Mouse (Mus musculus): Measurements from ENCODE around the gene Micu1. TPM values are rescaled to one million over a fixed set of nuclear protein-coding genes. Genes with fewer than 3 reads are reported as not detected.
A peak's percentile ranks its signal among the peaks of the same experiment; 100 is the strongest.
"Not testable (repeated sequence)": the region's sequence is repeated elsewhere in the genome, so short reads cannot be mapped to it uniquely, and the experiment has no call there.

Micu1 gene
- total RNA-seq (2021): 10 to 100 TPM; 25.9 to 26.4 TPM

GRCm38 (mm10) chr10:59702207-59703032, at the start of gene Micu1:
Gene Micu1, plus strand, starts transcription at chr10:59702477.
- peak; percentile 95 to 97 for DNase-seq
- intact Hi-C loops (cut with DNase I): loop anchor here (5.0 kb wide), 2 partner anchors 85 to 210 kb away; partner anchors contain the start of genes Gm10322 and Mcu

DNA sequence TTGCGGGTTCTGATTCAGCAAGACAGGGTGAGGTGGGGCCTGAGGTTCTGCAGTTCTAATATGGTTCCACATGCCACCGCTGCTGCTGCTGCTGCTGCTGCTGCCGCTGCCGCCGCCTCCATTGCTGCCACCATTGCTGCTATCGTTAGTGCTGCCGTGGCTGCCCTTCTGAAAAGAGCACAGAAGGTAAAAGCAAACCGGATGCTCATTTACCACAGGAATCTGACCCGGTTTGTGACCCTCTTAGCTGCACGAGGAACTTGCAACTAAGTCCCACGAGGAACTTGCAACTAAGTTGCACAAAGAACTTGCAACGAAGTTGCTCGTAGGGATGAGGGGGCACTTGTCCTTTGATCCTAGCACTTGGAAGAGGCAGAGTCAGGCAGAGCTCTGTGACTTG, 45.5 kb upstream of the Micu1 start:
- no peak for DNase-seq
- intact Hi-C loops (cut with DNase I): no loop called here

DNA sequence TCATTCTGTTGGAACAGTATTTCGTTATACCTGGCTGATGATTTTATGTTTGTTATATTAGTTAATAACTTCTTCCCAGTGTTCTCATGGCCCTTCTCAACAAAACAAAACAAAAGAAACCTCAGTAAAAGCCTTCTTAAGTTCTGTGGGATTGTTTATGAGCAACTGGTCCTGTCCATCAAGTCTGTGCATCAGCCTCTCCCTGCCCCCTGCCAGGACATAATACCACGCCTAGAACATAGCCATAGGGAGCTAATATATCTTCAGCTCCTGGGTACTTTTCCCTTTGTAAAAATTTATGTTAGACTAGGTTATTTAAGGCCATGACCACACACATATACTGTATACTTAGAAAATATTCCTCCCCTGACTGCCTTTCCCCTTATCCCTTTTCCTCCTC, 37.5 kb upstream of the Micu1 start:
- intact Hi-C loops (cut with DNase I): no loop called here
- DNase-seq: no peak

- intact Hi-C loops (cut with DNase I): no loop called here
Observed at GRCm38 (mm10) chr10:59665503-59666291, 36.6 kb upstream of the Micu1 start.

DNA sequence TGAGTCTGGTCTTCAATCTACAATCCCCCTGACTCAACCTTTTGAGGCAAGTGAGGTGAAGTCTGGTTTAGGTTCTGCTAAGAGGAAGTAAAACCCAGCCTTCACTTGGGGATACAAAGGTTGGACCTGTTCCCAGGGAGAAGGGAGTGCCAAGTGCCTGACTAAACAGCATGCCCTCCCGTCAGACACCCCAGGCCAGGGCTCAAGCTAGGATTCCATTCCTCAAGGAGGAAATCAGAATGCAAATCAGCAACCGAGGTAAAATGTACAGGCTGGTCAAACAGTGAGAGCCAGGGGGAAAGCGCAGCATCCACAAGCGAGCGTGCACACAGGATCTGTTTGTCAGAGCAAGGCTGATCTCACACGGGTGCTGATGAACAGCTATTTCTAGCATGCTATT, 34.9 kb upstream of the Micu1 start:
- intact Hi-C loops (cut with DNase I): no loop called here
- DNase-seq: peak; percentile 26 to 35

More at GRCm38 (mm10) chr10:59665503-59666291, 36.6 kb upstream of the Micu1 start:
- DNase-seq: peak in 1 of 2 experiments; percentile 5

DNA sequence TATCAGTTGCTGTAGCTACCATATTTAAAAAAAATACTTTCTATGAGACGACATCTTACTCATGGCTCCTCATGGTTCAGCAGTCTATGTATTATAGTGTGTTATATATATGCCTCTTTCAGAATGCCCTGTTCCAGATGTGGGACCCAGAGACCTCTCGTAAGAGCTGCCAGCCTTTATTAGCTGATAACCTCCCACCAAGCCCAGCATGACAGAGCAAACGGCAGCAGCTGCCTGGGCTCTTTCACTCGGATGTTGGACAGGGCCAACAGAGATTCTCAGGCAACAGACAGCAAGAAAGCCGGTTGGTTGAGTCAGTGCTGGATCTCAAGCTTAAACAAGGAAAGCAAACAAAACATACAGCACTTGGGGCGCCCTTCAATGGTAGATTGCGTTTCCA, 33.8 kb upstream of the Micu1 start:
- intact Hi-C loops (cut with DNase I): no loop called here
- DNase-seq: no peak

DNA sequence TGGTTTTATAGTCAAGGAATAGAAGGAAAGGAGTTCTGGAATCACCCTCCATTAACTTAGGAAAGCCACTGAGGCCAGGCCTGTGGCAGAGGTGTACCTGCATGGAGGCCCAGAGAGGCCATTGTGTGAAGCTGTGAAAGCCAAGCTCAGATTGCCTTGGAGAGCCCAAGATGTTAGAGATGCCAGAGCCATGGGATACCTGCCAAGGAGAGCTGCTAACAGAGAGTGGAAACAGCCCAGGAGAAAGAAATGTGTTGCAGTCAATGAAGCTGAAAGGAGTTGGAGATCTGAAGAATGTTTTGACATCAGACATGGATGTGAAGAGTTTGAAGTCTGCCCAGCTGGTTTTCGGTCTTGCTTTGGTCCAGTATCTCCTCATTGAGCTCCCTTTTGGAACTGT, 24.4 kb upstream of the Micu1 start:
- peak in 1 of 2 experiments; percentile 9 for DNase-seq
- intact Hi-C loops (cut with DNase I): no loop called here

DNA sequence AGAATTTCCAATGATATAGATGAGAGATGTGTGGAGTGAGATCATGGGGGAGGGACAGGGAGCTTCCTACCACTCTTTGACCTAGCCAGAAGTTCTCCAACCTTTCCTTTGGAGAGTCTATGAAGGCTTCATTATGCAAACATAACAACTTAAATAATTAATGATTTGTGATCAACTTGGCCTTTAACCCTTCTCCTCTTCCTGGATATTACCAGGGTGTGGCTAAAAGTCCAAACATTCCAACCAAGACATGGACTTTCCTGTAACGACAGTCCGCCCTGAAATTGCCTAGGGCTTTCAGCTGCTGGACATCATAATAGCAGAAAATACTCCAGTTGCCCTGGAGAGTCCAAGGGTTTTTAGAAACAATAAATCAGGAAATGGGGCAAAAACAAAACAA, 23.1 kb upstream of the Micu1 start:
- intact Hi-C loops (cut with DNase I): no loop called here
- no peak for DNase-seq

GRCm38 (mm10) chr10:59685586-59685985, 16.7 kb upstream of the Micu1 start:
- DNase-seq; intact Hi-C loops (cut with DNase I): not testable (repeated sequence)

- intact Hi-C loops (cut with DNase I): no loop called here
- DNase-seq: no peak
Observed at GRCm38 (mm10) chr10:59687126-59687525, 15.2 kb upstream of the Micu1 start.

DNA sequence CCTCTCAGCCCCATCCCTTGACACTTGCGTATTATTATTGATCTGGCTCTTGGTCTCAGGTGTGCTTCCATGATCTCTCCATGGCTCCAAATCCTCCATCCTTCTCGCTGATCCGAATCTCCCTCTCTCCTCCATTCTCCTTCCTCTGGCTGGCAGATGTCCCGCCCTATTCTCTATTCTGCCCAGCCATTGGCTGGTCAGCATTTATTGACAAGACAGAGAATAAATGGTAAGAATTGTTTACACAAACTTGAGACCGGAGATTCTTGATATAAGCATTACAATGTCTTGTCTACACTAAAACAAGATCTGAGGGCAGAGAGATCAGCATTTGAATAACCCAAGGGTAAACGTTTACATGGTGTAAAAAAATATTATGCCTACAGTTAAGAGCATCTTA, 12.4 kb upstream of the Micu1 start:
- no peak for DNase-seq
- intact Hi-C loops (cut with DNase I): no loop called here

- no peak for DNase-seq
- intact Hi-C loops (cut with DNase I): no loop called here
Observed at GRCm38 (mm10) chr10:59692441-59692840, 9.8 kb upstream of the Micu1 start.

DNA sequence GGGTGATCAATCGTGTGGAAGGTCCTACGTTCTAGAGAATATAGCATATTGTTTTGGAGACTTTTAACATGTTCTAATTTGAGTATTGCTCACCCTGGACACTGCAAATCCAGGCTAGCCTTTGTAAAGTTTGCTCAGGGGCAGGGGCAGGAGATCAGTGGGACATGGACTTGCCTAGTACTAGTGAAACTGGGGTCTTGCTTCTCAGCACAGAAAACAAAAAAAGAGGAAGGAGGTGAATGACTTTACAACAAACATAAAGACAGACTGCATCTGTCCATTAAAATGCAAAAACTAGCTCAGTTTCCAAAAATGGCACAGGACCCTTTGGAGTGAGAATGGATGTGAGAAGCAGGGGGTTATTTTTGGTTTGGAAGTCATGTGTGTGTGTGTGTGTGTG, 8.2 kb upstream of the Micu1 start:
- DNase-seq: no peak
- intact Hi-C loops (cut with DNase I): no loop called here

GRCm38 (mm10) chr10:59699516-59699915, 2.8 kb upstream of the Micu1 start:
- intact Hi-C loops (cut with DNase I): no loop called here

GRCm38 (mm10) chr10:59701805-59702204, 472 bp upstream of the Micu1 start:
- intact Hi-C loops (cut with DNase I): loop anchor here (5.0 kb wide), 2 partner anchors 85 to 210 kb away; partner anchors contain the start of genes Gm10322 and Mcu
- DNase-seq: no peak

More at GRCm38 (mm10) chr10:59699516-59699915, 2.8 kb upstream of the Micu1 start:
- DNase-seq: no peak

DNA sequence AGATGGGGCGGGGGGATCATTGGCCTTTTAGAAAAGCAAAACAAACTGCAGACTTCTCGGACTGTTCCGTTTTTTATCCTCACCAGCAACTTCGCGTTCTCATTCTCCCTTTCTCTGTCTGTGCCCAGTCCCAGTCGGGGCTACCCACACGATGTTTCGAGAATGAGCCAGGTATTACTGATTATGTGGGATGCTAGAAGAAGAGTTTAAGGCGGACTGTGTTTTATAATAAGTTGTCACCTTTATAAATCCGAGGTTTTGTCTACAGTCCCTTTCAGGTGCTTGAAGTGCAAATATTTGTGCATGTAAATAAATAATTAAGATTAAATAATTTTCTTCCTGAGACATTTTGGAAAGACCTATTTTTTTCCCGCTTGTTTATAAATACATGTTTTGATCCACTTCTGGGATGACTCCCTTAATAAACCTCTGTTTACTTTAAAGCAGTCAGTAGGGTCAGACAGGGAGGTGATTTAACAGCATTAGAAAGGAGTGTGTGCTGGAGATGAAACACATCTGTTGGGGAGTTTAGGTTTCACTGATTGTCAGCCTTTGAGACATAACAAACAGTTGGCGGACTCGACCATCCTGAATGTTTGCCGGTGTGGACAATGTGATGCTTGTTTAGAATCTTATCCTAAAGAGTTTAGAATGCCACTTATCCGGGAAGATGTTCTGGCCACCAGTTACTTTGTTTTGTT, 933 bp downstream of the Micu1 start:
- DNase-seq: no peak
- intact Hi-C loops (cut with DNase I): loop anchor here (5.0 kb wide), 2 partner anchors 86 to 211 kb away; partner anchors contain the start of genes Gm10322 and Mcu

GRCm38 (mm10) chr10:59706991-59707546, 4.8 kb downstream of the Micu1 start:
- intact Hi-C loops (cut with DNase I): no loop called here
- no peak for DNase-seq

DNA sequence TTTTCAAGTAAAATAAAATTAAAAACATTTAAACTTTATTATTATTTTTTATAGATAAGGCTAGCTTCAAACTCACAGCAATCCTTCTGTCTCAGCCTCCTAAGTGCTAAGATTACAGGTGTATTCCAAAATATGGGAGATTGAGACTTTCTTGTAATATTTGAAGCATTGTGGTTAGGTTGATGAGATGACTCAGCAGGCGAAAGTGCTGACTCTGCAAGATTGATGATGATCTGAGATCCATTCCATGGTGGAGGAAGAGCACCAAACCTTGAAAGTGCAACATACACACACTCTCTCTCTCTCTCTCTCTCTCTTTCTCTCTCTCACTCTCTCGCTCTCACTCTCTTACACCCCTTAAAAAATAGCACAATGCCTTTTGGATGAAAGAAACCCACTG, 5.3 kb downstream of the Micu1 start:
- no peak for DNase-seq
- intact Hi-C loops (cut with DNase I): no loop called here

- intact Hi-C loops (cut with DNase I): no loop called here
- DNase-seq: no peak
Observed at GRCm38 (mm10) chr10:59709281-59709680, 7.0 kb downstream of the Micu1 start.

DNA sequence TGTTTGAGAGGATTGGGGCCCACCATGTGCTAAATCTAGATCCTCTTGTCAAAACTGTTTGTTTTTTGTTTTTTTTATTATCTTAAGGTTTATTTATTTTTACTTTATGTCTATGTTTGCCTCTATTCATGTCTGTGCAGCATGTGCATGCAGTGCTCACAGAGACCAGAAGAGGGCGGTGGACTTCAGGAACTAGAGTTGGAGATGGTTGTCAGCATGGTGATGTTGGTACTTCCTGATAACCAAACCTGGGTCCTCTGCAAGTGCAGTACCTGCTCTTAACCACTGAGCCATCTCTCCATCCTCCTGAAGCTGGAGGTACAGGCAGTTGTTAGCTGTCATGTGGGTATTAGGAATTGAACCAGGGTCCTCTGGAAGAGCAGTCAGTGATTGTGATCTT, 8.0 kb downstream of the Micu1 start:
- intact Hi-C loops (cut with DNase I): no loop called here
- no peak for DNase-seq

DNA sequence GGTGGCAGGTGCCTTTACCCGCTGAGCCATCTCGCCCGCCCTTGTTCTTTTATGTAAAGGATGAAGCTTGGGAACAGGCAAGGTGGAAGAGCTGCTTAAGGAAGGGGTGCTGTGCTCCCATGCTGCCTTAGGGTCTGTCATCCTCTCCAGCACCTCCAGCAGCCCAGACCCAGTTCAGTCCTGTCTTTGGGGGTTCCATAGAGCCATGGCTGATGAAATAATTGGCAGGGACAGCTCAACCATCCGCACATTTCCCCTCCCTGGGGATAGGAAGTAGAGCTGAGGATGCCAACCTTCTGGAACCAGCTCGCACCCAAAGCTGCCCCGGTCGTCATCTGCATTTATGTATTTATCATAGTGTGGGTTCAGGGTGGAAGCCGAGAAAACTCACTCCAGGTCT, 9.8 kb downstream of the Micu1 start:
- DNase-seq: no peak
- intact Hi-C loops (cut with DNase I): no loop called here
